Mouse (Mus musculus): ENCODE measurements around the gene Lrrc1. TPM values are rescaled to one million over a fixed set of nuclear protein-coding genes. Genes with fewer than 3 reads are reported as not detected.

Gene Lrrc1
- total RNA-seq, 2 experiments from 2014 or later = 0.71 to 0.84 TPM

DNA sequence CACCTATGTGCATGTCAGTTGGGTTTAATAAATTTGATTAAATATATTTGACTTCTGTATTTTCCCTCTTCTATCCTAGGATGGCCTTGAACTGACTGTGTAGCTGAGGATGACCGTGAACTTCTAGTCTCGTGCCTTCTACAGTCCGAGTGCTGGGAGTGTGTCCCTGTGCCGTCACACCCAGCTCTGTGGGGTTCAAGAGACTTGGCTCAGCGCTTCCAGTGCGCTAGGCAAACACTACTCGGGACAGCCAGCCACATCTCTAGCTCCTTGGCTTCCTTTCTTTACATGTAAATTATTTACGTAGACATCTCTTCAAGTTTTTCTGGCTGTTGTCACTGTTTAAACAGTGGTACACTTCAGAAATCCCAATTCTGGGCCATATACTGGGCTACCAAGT is 34.1 kb downstream of the Lrrc1 start:
- Histone ChIP-seq H3K27ac (no peak overlapping the region), H3K4me3 (no peak overlapping the region)
- intact Hi-C loops (cut with DNase I) = no loop called here
- DNase-seq = no peak
- TF ChIP-seq CTCF (IDR thresholded peaks at IDR 0.05) = no peak

DNA sequence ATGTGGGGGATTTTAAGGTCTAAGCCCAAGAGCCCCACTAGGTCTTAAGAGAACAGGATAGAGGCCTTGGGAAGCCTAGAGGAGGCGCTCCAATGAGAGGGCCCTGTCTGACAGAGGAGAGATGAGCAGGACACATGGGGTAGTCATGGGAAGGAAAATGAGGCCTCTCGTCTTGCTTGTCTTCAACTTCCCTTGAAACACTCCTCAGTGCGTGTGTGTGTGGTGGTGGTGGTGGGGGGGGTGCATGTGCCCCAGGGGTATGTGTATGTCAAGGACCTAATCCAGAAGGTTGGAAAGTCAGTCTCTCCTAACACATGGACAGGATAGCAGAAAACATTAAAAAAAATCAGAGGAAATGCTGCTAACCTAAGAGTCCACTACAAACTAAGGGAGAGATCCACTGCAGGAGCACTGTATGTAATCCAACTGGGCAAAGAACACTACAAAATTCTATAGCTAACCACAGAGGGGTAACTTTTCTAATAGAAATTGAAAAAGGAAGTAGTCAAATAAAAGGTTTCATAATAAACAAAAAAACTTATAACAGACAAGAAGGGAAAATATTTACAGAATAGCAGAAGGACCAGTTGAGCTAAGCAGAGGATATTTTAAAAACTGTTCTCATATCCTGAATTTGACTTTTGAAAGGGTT is 36.8 kb downstream of the Lrrc1 start:
- intact Hi-C loops (cut with DNase I) = no loop called here
- no peak for TF ChIP-seq CTCF (IDR thresholded peaks at IDR 0.05)
- Histone ChIP-seq H3K4me3 (no peak overlapping the region), H3K27ac (no peak overlapping the region)
- DNase-seq = no peak

DNA sequence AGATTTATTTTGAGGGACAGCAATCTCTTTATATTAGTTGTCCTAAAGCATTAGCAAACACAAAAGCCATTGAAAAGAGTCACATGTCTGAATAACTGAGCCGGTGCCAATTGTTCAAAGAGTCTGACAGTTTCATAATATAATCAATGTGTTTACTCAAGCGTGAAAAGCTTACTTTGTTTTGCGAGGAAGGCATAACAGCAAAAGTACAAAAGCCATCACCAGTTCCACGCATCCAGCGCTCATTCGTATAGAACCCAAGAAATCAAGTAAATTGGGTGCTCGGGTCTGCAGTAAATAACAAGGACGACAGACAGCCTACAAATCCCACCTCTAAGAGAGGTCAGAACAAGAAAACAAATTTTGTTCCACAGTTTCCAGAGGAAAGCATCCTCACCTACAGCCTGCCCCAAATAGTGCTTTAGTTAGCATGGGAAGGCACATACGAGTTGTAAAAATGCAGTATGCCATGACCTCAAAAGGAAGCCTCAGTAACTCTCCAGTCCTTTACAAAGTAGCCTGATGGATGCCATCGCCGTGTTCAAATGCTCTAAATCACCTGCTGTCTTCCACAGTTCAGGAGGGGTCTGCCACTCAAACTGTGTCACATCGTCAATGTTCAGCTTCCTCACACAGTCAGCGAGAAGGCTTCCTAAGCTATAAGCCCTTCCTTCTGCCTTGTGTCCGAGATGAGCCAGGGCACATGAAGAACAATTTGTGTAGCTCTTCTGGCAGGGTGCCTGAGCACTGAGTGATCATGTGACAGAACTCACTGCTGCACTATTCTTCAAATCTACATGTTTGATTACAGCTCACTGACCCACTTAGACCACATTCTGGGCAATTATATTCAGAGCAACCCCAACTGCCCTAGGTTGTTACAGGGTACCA is 41.9 kb downstream of the Lrrc1 start:
- no peak for TF ChIP-seq CTCF (IDR thresholded peaks at IDR 0.05)
- no peak overlapping the region for H3K4me3 ChIP-seq
- DNase-seq = no peak
- H3K27ac ChIP-seq = no peak overlapping the region
- intact Hi-C loops (cut with DNase I) = no loop called here

DNA sequence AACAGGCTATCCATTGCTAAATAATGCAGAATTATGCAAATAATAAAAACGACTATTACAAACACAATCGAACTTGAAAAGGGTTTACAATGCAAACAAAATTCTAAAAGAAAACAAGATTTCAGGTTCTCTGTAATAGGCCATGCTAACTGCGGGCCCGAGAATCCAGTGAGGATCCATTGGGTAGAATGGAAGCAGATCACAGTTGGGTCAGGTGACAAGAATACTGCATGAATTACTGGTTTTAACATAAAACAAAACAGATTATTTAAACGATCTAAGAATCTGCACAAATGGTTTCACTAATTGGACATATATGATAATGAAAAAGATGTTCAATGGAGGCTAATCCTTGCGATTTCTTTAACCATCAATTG is 42.5 kb downstream of the Lrrc1 start:
- intact Hi-C loops (cut with DNase I) = no loop called here
- no peak for DNase-seq

DNA sequence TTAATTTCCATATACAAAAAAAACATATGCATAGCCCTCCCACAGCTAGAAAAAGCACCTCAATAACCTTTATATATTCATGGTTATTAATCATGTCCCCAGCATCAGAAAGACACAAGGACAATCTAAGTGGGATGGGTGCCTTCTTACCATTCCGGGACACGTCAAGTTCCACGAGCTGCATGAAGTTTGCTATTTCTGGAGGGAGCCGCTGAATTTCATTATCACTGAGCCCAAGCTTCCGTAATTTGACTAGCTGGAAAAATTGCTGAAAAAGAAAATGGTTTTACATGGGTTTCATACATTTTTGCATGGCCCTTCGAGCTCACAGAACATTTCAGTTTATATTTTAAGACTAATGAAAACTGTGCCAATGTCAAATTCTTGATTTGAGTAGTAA is 45.6 kb downstream of the Lrrc1 start:
- intact Hi-C loops (cut with DNase I) = no loop called here
- TF ChIP-seq CTCF (IDR thresholded peaks at IDR 0.05) = no peak
- H3K27ac ChIP-seq = no peak overlapping the region
- DNase-seq = no peak
- H3K4me3 ChIP-seq = no peak overlapping the region

More for the DNA sequence above, 42.5 kb downstream of the Lrrc1 start:
- H3K4me3 ChIP-seq = no peak overlapping the region
- no peak for TF ChIP-seq CTCF (IDR thresholded peaks at IDR 0.05)
- no peak overlapping the region for H3K27ac ChIP-seq

DNA sequence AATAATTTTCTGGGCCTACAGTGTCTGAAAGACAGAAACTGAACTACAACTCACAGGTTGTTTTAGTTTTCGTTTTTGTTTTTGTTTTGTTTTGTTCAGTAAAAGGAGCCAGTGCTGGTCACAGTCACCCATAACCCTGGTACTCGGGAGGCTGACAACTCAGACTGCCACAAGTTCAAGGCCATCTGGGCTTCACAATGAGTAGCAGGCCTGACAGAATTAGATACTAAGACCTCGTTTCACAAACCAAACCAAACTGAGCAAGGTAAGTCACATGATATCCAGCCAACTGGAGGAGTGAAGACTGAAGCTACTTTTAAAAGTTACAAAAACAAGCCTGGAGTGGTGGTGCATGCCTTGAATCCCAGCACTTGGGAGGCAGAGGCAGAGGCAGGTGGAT is 46.3 kb downstream of the Lrrc1 start:
- intact Hi-C loops (cut with DNase I) = no loop called here
- no peak for DNase-seq
- TF ChIP-seq CTCF (IDR thresholded peaks at IDR 0.05) = no peak
- Histone ChIP-seq H3K27ac (no peak overlapping the region), H3K4me3 (no peak overlapping the region)

DNA sequence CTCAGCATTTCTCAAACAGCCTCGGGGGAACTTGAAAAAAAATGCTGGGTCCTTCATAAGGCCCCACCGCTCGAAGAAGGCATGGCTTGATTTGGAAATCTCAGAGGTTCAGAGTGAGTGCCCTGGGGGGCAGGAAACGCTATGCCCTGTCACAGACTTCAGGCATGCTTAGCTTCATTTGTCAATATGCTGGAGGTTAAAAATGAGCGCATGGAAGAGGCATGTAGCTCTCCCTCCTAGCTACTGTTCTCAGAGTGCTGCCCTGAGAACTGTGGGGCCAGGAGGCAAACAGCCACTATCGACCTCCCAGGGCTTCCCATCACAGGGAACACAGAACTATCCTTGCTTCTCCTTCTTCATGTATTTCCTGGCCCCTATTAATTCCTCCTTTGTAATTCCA is 47.5 kb downstream of the Lrrc1 start:
- no peak for DNase-seq
- no peak overlapping the region for H3K27ac ChIP-seq
- intact Hi-C loops (cut with DNase I) = no loop called here
- no peak for TF ChIP-seq CTCF (IDR thresholded peaks at IDR 0.05)
- H3K4me3 ChIP-seq = no peak overlapping the region

DNA sequence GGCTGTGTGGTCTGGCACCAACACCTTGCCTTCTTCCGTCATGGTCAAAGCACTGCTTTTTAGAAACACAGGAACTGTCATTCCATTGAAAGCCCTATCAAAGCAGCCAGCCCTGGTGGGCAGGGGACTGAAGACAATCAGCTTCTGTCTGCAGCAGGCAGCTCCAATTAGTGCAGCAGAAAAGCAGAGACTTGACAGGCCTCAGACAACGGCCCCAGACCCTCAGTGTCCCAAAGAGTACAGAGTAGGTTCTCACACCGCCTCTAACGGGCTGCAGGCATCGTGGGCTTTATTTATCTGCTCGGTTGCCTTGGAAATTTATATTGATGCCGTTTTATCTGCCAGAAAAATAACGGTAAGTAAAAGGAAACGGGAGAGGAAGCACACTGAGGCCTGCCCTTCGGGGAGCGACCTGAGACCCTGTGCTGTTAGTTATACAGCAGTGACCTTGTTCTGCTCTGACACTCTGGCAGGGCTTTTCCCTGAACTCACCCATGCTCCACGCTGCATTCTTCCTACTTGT is 48.1 kb downstream of the Lrrc1 start:
- intact Hi-C loops (cut with DNase I) = no loop called here
- TF ChIP-seq CTCF (IDR thresholded peaks at IDR 0.05) = no peak
- H3K27ac ChIP-seq = no peak overlapping the region
- DNase-seq = no peak
- no peak overlapping the region for H3K4me3 ChIP-seq

DNA sequence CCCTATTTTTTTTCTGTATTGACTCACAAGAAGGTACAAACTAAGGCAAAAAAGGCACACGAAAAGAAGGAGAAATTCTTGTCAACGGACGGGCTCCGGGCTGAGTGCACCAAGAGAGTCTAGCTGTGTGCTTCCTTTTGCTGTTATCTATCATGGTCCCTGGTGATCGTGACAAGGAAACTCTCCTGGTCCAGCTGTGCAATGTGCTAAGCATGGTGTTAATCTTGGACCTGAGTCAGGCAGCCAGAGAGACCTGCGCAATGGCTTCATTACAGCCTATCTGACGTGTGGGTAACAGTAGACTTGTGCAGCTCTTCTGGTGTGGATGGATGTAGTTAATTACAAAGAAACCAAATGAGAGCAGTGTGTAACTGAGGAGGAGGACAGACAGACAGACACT is 50.4 kb downstream of the Lrrc1 start:
- no peak for DNase-seq
- Histone ChIP-seq H3K27ac (no peak overlapping the region), H3K4me3 (no peak overlapping the region)
- TF ChIP-seq CTCF (IDR thresholded peaks at IDR 0.05) = no peak
- intact Hi-C loops (cut with DNase I) = no loop called here

DNA sequence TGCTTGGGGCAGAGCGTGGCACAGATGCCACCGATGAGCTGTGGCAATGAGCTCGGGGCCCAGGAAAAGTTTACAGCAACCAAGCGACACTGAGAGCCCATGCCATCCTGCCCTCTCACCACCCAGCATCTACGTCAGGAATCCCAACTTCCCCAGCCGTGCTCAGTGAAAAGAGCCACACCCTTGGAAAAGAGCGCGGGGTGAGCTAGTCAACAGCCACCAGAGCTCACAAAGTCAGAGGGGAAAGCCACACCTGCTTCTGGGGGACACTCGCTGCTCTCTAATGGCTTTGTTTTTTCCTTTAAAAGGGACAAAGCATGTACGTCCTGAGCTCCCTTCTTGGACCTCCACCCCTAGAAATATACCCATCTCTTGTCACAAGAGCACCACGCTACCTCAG is 56.1 kb downstream of the Lrrc1 start:
- intact Hi-C loops (cut with DNase I) = no loop called here
- DNase-seq = no peak
- TF ChIP-seq CTCF (IDR thresholded peaks at IDR 0.05) = no peak
- H3K4me3 ChIP-seq = no peak overlapping the region
- peak overlapping the region; percentile 8; the same call in 1 of the 2 replicates for H3K27ac ChIP-seq

DNA sequence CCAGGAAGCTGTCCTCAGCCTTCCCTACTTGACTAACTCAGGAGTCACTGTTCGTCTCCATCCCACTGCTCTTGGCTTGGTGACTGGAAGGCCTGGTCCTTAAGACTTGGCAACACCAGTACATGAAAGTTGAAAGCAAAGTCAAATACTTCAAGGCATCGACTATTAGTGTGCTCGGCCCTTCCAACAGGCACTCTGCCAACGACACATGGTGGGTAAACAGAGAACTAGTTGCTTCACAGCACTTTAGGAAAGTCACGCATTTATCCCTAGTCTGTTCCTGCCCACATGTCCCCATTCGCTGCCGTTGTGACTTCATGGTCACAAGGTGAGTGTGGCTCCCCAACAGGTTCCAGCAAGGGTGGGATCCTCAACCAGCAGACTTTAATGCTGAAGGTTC is 57.2 kb downstream of the Lrrc1 start:
- intact Hi-C loops (cut with DNase I) = no loop called here
- no peak overlapping the region for H3K27ac ChIP-seq
- no peak for TF ChIP-seq CTCF (IDR thresholded peaks at IDR 0.05)

DNA sequence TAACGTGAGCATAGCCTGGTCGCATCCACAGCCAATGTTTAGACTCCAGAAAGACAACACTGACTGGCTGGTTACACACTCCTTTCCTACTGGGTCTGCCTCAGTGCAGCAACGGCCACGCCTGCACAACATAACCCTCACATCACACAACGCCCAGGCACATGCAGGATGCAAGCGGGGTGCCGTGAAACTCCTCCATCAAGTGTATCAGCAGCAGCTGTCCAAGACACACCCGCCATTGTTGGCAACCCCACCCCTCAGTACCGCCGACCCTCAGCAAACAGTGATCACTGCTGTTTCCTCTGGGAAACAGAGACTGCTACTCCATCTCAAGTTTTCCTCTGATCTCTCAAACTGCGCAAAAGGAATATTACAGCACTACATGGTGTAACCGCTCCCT is 58.8 kb downstream of the Lrrc1 start:
- intact Hi-C loops (cut with DNase I) = no loop called here
- DNase-seq = no peak
- Histone ChIP-seq H3K27ac (no peak overlapping the region), H3K4me3 (no peak overlapping the region)
- TF ChIP-seq CTCF (IDR thresholded peaks at IDR 0.05) = no peak

More for the DNA sequence above, 57.2 kb downstream of the Lrrc1 start:
- DNase-seq = no peak
- H3K4me3 ChIP-seq = no peak overlapping the region

DNA sequence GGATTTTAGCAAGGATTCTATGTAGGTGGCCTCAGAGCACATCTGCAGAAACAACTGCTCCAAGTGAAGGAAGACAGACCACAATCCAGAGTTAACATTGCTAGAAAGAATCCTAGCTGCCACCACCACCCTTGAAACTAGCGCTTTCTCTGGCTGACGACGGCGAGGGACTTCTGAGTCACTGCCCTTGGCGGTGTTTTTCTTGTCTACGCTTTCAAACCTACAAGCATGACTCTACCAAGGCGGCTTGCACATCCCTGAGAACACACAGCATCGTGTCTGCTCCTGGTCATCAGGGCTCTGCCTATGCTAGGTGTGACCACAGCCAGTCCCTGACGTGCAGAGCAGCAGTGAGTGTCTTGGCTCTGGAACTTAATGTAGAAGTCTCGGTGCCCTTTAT is 59.9 kb downstream of the Lrrc1 start:
- intact Hi-C loops (cut with DNase I) = no loop called here
- TF ChIP-seq CTCF (IDR thresholded peaks at IDR 0.05) = no peak
- no peak for DNase-seq
- H3K4me3 ChIP-seq = no peak overlapping the region
- H3K27ac ChIP-seq = no peak overlapping the region; the same call in 1 of the 2 replicates

All from gastrocnemius, adult 2 months (tissue).